Mouse (Mus musculus) yolk sac, embryonic 10.5 days (tissue): ENCODE measurements at regions not wholly inside any gene's neighbourhood (a gene's known extent, or its start where the extent isn't known, plus 50 kb on each side); places are given as distances from the start of the nearest gene placed in this dataset.

Experiments
- DNase-seq: peaks from one replicate; pipeline ENCODE4 v3.0.0-alpha.2; 2017; ENCODE audit warnings: low spot score

DNA sequence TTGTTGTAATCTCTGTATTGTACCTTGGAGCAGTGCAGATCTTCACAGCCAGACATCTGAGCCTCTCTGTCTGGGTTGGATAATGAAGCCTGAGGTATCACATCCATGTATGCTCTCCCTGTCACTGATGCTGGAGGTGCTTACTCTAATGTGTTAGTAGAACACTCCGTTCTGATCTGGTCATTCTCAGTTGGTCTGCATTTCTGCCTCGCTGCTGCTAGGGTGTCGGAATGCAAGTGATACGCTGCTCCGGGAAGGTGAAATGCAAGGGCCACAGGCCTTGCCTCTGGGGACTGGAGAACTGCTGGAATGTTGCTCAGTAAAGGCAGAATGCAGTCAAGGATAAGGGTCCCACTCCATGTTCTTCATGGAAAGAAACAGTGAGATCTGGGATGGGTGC, 67.1 kb upstream of the Gm6993 start:
- no peak for DNase-seq

GRCm38 (mm10) chr12:31179536-31179935, 61.0 kb upstream of the Gm6993 start:
- DNase-seq: peak; percentile 31

DNA sequence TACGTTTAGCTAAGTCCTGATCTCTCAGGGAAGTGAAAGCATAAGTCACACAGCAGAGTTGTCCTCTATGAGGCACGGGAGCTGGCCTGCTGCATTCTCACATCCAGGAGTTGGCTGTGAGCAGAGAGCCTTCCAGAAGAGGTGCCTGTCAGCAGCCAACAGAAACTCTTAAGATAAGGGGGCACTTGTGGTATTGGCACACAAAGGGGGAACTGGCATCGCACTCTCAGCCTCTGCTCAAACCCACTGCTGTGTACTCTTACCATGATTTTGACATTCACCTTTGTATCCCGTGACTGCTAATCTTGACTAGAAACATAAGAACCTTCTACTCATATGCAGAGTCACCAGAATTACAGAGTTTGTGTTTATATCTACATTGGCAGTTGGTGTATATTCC, 56.9 kb upstream of the Gm6993 start:
- DNase-seq: no peak

DNA sequence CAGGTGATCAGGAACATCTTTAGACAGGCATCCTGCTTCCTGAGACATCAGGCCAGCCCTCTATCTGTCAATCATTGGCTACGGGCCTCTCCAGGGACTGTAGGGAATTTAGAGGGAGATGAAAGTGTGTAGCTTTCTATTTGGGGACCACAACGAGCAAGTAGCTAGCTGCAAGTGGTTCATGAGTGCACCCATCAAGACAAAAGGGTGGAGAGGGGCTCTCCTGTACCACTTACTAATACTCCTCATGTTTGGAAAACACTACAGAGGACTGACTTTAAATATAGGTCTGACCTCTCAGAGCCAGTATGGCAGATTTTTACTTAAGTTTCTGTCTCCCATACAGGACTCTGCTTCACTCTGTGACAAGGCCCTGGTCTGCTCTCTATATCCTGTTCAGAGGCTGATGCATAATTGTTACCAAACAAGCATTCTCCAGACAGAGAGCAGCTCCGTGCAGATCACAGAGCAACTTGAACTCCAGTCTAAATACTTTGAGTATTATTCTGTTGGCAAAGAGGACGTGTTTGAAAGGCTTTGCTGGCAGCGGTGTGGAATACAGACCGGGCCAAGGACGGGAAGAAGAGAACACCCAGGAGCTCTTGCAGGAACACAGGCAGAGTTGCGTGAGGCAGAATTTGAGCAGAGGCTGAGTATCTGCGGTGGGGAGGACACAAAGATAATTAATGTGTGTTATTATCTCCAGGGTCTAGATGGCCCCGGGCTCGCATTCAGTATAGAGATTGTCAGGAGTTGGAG, 56.2 kb upstream of the Gm6993 start:
- DNase-seq: no peak

DNA sequence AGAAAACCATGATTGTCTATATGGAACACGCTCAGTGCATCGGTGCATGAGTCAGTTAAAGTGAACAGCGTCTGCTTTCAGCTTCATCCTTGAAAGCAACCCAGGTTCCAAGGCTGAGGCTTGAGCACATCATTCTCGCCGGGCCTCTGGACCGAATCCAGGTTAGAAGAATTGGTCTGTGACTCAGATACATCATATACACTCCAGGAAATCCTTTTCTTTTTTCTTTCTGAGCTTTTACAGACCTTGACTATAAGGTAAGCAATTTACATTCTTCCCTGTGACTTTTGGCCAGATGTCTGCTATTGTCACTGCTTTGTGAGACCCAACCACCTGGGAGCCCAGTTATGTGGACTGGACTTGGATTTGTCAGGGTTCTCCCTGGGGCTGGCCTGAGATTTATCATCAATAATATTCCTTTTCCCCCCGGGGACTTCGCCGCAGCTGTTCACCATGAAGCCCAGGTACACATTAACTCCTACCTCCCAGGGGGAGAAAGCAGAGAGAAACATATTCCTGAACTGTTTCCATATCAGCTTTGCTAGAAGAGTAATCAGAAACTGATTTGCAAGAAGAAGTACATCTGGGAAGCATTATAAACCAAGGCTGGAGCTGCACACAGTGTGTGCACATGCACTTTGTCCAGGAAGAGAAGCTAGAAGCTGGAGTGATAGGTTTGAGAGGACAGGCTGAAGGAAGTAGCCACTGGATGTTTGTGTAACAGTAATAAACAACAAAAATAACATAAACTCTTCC, 55.2 kb upstream of the Gm6993 start:
- no peak for DNase-seq

GRCm38 (mm10) chr12:31185933-31186845, 54.4 kb upstream of the Gm6993 start:
- DNase-seq: no peak

DNA sequence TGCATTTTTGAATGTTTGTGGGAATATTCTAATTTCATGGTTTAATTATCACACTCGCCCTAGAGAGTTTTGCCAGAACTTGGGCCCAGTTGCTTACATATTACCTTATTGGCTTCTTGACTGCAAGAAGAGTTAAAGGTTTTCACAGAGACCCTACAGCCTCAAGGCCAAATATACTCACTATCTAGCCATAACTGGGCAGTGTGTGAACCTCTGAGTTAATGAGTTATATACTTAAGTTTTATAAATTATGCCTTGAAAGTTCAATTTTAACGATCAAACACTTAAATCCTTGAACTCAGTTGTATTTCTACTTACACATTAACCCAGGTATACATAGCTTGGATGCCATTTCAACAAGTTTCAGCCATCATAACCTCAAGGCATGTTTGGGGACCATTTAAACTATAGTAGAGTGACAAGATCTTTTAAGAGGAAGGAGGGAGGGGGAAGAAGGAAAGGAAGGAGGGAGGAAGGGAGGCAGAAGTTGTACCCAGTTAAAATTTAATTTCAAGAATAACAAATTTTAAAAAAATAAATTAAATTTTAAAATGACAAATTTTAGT, 52.5 kb upstream of the Gm6993 start:
- DNase-seq: no peak

- no peak for DNase-seq
Measured at GRCm38 (mm10) chr12:31190265-31190664, 50.3 kb upstream of the Gm6993 start.
